Mouse (Mus musculus) gastrocnemius, adult 8-10 months (tissue): Measurements from ENCODE around the gene Tanc2. TPM values are rescaled to one million over a fixed set of nuclear protein-coding genes. Genes with fewer than 3 reads are reported as not detected.

Experiments
- DNase-seq, 2 experiments: peaks; one replicate each; pipeline ENCODE4 v3.0.0; 2022; ENCODE audit warnings: low spot score in 2 of 2
- total RNA-seq, 4 experiments: library from RNA; stranded (reverse); gene quantifications; 2 replicates each; pipeline ENCODE4 v1.2.4; 2022

The Tanc2 gene
- total RNA-seq, 4 experiments from 2014 or later, result 7.0 to 11.0 (median 8.3) TPM

DNA sequence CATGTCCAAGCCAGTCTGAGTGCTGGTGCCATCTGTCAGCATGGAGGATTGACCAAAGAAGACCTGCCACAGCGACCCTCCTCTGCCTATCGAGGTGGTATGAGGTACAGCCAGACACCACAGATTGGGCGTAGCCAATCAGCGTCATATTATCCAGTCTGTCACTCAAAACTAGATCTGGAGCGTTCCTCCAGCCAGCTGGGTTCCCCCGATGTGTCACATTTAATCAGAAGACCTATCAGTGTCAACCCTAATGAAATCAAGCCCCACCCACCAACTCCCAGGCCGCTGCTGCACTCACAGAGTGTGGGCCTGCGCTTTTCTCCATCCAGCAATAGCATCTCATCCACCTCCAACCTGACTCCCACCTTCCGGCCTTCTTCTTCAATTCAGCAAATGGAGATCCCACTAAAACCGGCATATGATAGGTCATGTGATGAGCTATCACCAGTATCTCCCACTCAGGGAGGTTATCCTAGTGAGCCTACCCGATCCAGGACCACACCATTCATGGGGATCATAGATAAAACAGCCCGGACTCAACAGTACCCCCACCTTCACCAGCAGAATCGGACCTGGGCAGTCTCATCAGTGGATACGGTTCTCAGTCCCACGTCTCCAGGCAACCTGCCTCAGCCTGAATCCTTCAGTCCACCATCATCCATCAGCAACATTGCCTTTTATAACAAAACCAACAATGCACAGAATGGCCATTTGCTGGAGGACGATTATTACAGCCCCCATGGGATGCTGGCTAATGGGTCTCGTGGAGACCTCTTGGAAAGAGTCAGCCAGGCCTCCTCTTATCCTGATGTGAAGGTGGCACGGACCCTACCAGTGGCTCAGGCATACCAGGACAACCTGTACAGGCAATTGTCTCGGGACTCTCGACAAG, 333.2 kb downstream of the Tanc2 start:
- no peak for DNase-seq

DNA sequence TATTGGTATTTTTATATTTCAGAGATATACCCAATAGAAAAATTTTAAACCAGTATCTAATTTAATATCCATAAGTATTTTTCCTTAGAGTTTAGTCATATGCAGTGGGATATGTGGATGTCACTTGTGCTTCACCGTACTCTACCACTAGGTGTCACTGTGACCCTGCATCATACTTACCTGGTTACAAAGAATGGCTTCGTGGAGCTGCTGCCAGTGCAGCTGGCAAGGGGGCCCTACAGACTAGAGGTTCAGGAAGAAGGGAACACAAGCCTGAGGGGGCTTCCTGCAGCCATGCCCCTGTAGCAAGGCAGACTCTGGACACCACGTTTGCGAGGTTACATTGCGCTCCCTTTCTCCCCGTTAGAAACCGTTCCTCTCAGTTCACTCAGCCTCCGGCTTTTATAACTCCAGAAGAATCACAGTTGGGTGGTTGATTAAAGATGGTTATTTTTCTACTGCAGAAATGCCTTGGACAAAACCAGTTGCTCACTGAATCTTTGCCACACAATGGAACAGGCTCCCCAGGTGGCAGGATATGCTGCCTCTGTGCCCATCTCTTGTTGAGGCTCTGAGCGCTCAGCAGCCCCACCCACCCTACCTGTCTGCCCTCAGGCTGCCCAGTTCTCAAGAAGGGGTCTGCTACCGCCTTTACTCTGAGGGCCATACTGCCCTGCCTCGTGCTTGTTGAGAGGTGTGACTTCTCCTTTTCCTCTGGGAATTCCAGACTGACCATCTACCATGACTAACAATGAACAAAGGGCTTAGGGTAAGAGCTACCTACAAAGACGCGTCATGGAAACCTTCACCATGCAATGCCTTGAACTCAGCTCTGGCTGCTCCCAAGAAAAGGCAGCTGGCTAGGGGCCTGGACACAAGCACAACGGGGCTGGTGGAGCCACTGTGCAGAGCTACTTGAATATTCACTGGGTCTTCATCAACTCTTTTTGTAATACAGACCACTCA, 337.6 kb downstream of the Tanc2 start:
- peak; percentile 49 to 53 for DNase-seq

DNA sequence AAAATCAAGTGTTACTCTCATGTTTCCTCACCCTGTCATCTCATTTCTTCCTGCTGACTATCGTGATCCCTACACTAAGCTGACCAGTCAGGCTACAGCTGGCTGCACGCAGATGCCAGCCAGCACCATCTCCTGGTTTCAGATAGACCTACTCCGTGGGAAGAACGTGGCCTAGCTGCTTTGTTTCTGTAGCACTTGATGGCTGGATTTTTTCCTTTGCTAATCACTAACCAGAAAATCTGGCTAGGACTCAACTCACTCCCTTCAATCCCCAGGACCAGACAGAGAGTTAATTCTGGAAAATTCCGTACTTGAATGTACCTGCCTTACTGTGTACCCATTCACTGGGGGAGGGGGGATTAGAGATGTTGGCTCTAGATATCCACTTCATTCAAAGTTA, 338.4 kb downstream of the Tanc2 start:
- no peak for DNase-seq

DNA sequence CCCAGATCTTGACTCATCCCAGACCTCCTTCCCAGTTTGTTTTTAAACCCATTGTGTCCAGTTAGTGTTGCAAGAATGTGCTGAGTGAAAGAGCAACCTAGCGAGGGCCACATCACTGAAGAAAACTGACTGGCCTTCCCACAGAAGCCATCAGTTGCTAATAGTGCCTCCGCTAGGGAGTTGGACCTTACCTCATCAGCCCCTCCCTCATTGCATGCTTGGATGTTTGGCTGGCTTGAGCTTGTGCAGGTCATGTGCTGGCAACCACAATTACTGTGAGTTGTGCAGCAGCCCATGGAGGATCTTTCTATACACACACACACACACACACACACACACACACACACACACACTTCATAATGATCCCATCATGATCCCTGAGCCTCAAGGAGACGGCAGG, 341.6 kb downstream of the Tanc2 start:
- peak in 1 of 2 experiments; percentile 1 for DNase-seq

DNA sequence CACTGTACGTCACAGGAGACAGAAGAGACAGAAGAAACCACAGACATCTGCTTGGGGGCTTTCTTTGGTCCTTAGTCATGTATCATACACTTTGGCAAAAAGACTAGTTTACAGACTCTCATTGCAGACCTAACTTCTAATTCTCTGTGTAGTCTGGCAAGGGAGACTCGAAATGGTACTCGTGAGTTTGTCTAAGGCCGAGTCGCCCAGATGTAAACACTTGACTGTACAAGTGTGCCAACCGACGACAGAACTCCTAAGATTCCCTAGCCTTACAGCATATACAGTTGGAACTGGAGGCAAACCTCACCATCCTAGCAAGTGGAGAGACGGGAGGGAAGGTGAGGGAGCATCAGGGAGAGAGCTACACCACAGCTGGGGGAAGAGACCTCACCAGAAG, 344.0 kb downstream of the Tanc2 start:
- DNase-seq, result no peak

DNA sequence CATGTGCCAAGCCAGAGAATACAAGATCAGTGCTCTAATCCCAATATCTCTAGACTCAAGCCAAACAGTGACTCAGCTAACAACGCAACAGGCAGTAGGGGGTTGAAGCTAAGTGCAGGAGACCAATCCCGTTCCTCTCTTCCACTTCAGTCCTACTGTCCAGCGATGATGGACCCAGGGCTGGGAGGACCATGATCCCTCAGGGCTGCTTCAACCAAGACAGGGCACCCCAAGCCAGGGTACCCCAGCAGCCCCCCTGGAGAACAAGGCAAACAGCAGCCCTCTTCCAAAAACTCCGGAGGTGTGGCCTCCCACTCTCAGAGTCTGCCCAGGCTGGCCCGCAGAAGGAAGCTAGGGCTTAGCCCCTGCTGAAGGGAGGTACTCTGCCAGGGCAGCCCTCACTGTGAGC, 344.5 kb downstream of the Tanc2 start:
- no peak for DNase-seq

DNA sequence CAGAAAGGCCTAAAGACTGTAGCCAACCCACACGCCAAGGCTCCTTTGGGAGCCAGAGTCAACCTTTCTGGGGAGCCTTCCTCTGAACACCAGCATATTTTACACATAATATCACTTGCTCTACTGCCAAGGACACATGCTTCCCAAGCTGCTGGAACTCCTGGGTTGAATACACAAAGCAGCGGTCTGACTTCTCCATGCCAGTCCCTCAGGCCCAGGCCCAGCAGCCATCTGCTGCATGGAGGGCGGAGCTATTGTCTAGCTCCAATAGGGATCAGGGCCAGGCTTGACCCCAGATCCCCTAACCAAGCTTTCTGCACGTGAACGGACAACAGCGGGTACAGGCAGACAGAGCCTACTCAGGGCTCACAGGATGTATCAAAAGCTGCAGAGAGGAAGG, 345.0 kb downstream of the Tanc2 start:
- DNase-seq, result peak in 1 of 2 experiments; percentile 44

DNA sequence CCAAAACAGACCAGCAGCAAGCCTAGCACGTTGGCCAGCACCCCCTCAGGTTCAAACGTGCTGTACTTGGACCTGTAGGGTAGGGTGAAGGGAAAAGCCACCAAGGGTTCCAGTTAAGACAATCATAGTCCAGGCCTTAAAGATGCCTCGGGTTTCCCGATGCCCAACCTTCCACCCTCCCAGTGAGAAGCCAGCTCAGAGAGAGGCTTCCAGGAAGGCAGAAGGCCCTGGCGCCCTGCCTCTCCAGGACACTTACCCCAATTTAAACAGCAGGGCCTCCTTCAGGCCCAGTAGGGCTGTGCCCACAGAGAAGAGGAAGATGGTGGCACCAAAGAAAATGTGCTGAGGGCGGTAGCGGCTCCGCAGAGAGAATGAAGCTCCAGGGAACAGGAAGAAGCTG, 345.7 kb downstream of the Tanc2 start:
- no peak for DNase-seq

DNA sequence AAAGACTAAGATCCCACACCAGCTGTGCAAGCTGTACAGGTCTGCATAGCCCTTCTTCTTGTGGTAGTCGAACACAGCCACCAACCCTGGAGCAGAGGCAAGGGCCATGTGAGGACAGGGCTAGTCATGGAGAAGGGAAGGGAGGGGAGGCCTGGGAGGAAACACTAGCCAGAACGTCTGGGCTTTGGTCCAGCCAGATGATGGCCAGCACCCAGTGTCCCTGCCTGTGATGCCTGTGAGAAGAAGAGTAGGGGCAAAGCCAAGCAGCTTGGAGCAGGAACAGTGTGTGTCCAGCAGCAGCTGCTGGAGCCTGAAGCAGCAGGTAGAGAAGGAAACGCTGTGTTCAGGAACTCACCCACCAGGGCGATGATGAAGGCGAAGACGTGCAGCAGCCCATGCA, 346.4 kb downstream of the Tanc2 start:
- peak; percentile 88 to 90 for DNase-seq

DNA sequence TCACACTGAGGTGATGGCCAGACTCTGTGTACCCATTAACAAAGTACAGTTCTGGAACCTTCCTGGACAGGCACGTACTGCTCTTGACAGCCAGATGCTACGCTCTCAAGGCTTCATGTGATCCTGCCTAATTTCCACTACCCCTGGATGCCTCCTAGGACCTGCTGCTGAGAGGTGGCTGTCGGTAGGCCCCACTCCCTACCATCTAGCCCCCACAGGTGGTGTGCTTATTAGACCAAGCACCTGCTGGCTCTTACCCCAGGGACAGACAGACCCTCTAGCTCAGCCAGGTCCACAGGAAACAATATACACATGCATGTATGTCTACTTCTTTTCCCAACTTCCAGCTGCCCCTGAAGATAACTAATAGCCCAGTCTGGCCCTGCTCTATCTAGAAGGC, 347.2 kb downstream of the Tanc2 start:
- DNase-seq, result no peak

DNA sequence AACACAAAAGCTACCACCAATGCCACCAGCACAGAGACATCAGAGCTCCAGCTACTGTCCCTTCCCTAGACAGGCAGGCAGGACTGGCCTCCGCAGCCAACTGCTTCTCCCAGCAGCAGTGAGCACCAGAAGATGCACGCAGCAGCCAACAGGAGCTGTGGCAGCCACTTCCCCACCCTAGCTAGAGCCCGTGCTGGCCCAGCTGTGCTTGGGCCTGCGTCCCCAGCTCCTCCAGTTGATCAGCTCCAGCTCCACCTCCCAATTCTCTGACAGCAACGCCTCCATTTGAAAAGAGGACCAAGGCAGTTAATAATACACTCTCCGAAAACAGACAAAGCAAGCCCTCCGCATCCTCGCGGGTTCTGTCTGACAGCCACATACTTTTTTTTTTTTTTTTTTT, 349.0 kb downstream of the Tanc2 start:
- no peak for DNase-seq

DNA sequence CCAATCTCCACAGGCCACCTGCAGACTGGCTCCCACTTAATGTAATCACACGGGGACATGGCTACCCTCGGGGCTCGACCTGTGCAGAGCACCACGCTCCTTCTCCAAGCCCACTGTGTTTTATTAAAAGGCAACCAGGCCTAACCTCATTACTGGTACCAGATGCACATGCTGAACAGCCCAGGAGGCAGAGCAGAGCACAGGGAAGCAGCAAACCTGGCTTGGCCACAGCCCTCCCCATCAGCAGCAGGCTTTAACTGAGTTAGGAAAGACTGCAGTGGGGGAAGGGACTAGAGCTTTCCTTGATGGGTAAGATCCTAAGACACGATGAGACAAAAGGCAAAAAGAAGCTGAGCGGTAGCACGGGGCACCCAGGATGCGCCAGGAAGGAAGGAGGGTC, 352.2 kb downstream of the Tanc2 start:
- DNase-seq, result no peak

DNA sequence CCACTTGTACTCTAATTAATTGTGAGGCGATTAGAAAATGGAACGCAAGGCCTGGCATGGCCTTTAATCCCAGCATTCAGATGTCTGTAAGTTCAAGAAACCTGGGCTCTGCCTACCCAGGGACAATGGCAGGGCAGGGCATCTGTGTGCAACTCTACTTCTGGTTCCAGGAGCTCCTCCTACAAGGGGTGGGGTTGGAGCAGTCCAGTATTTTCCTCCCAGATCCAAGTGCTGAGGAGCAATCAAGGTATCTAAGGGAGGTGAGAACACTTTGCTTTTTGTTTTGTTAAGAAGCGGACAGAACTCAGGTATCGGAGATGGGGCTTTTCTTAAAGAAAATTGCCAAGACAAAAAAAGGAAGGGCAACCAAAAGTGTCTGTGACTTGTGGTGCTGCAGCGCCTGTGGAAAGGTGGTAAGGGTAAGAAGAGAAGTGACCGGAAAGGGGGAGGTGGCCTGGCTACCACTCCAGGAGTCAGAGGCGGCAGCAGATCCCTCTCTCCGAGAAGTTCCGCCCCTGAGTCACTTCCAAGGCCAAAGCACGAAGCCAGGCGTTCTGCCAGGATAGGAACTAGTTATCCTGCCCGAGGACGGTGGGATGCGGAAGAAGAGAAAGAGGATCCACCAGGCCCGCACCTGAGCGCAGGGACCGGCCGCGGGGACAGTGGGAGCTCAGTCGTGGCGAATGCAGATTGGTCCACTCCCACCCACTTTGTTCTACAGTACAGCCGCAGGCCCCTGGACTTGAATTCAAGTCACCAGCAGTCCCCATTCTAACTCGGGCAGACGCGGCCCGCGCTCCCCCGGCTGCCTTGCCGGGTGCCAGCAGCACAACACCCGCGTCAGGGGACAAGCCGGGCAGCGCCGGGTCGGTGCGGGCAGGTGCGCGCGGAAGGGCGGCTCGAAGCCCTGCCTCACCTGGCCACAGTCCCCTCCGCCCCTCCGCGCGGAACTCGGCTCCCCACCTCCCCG, 353.6 kb downstream of the Tanc2 start:
- DNase-seq, result no peak

DNA sequence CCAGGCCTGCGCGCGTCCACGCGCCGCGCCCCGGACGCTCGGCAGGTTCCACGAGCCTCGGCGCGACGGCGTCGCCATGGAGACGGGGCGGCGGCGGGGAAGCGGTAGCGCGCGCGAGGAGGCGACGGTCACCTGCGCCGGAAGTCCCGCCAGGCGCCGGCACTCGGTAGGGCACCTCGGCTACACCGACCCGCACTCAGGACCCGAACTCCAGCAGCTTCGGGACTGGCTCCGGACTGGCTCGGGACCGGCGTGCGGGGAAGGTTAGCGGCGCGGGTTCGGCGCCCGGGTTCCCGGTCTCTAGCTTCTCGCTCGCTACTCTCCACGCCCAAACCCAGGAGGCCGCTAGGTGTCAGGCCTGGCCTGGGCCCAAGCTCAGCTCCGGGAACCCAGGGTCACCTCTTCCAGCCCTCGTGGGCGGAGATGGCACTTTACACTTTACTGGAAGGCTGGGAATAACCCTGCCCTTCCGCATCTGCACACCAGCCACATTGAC, 354.4 kb downstream of the Tanc2 start:
- peak in 1 of 2 experiments; percentile 45 for DNase-seq

DNA sequence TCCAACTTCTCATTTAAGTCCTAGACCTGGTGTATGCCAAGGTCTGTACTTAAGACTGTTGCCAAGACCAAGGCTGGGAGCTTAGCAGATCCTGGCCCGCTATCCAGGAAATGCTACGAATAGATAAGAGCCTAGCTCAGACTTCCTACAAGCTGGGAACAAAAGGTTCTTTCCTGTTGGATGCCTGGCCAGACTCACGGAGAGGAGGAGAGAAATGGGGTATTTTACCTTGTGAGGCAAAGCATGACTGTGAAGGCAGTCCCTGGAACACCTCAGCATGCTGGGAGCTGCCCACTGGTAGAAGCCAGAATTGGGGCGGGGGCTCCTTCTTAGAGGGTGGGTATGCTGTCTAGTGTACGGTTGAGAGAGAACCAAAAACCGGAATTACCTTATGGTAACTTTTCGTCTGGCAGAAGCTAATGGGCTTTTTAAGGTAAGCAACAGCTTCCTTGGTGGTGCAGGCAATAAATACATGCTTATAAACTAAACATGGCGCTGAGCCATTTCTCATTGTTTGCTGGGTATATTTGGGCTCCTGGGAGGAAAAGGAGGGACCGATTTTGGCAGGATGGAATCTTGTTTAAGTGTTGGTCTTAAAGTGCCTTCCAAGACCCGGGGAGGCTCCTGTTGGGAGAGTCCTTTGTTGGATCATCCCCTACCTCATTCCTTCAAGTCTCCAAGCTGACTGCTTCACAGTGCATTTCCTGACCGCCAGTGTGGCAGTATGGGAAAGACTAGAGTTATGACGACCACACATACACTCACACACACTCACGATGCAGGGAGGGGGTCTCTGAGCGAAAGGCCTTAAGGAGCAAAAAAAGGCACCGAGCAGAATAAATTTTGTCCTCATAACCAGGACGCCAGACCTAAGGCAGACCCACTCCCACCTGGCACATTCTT, 355.2 kb downstream of the Tanc2 start:
- no peak for DNase-seq

DNA sequence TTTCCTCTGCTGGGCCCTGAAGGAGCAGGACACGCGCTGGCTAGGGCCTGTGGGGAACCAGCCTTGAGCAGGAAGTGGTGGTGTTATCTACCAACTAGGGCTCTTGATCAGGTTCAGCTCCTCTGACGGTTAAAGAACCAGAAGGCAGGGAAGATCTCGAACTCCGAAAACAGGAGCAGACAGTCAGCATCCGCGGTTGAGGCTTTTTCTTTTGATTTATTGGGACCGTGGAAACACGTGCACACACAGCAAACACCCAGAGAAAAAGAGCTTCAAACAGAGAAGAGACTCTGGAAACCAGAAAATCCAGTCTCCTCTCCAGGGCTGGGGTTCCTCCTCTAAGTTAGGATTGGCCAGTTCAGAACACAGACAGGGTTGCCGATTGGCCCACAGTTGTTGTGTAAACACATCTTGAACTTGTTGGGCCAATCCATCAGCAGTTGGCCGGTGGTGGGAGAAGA, 356.9 kb downstream of the Tanc2 start:
- no peak for DNase-seq

DNA sequence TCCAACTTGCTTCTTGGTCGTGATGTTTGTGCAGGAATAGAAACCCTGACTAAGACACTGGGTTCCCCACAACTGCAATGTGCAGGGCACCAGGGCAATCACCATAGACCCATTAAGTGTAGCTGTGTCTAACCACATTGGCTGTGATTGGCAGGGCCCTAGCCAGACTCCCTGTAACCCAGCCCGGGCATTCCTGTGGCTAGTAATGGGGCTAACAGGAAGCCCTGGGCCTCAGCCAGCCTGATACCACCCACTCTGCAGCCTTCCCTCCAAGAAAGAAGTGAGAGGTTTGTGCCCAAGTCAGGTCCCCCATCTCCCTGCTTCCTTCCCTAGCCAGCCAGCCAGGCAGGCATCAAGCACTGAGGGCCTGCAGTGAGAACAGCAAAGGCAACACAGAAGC, 358.5 kb downstream of the Tanc2 start:
- no peak for DNase-seq

DNA sequence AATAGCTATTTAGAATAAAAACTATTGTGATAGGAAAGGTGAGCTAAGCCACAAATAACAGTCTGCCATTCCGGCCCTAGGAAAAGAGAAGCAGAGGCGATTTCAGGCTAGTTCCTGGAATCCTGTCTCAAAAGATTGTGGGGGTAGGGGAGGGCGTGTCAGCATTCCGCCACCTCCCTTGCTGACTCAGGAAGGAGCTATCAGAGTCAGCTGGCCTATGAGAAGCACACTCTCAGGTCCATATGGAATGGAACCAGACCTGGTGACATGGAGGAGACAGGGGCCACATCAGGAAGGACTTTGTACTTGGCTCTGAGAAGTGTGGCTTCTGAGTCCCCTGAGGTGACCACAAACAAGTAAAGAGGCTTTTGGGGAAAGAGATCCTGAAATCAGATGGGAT, 360.7 kb downstream of the Tanc2 start:
- DNase-seq, result no peak

DNA sequence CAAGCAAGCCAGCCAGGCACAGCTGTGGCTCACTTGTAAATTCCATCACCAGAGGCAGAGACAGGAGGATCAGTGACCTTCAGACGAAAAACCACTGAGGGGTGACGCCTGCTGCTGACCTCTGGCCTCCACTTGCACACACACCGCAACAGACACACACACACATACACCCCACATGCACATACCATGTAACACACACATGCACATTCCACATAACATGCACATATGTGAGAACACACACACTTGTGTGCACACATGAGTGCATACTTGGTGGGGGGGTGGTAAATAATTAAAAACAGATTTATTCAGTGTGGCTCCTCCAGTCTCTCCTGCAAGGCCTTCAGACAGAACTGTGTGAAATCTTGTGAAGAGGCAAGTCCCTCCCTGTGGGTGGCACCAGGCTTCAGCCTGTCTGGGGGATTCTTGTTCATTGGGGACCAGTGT, 361.8 kb downstream of the Tanc2 start:
- no peak for DNase-seq

DNA sequence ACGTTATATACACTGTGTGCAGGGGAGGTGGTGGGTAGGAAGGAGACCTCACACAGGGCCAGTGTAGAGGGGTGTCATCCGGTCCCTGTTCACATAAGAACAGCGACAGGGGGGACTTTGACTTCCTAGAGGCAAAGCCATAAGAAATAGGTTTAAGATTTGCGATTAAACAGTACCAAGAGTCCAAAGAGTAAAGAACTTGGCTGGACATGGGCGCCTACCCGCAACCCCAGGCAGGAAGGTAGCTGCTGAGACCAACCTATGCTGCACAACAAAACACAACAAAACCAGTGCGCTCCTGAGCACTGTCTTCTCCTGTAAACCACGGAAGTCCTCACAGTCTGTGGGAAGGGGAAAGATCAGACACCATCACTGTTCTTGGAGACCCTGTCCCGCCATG, 362.3 kb downstream of the Tanc2 start:
- no peak for DNase-seq
